Mouse (Mus musculus) intestine, embryonic 15.5 days (tissue): ENCODE measurements around the gene Scd2. TPM values are rescaled to one million over a fixed set of nuclear protein-coding genes. Genes with fewer than 3 reads are reported as not detected.

Experiments
- ATAC-seq: fragments of 200-750 bp; cut with Nextera tagmentation; 2 replicates; pipeline ENCODE4 v1.8.0; 2017; ENCODE audit warnings: moderate TSS enrichment, moderate library complexity
- H3K27ac ChIP-seq: fragments of 300-500 bp; sonication (generic); 2 replicates; pipeline ENCODE4 v1.5.1; 2015; ENCODE audit warnings: mild to moderate bottlenecking, inconsistent platforms
- H3K27me3 ChIP-seq: fragments of 300-500 bp; sonication (generic); replicated peaks from 2 replicates; pipeline ENCODE4 v1.6.1; 2015; ENCODE audit warnings: inconsistent platforms
- H3K36me3 ChIP-seq: fragments of 300-500 bp; sonication (generic); 2 replicates; pipeline ENCODE4 v1.6.1; 2015; ENCODE audit warnings: inconsistent platforms
- H3K4me1 ChIP-seq: fragments of 300-500 bp; sonication (generic); replicated peaks from 2 replicates; pipeline ENCODE4 v1.6.1; 2015; ENCODE audit warnings: inconsistent platforms
- H3K4me2 ChIP-seq: fragments of 300-500 bp; sonication (generic); replicated peaks from 2 replicates; pipeline ENCODE4 v1.6.1; 2015; ENCODE audit warnings: mild to moderate bottlenecking, inconsistent platforms
- H3K4me3 ChIP-seq: fragments of 300-500 bp; sonication (generic); replicated peaks from 2 replicates; pipeline ENCODE4 v1.5.1; 2015; ENCODE audit warnings: inconsistent platforms
- H3K9ac ChIP-seq: fragments of 300-500 bp; sonication (generic); 2 replicates; pipeline ENCODE4 v1.6.1; 2015; ENCODE audit warnings: inconsistent platforms
- H3K9me3 ChIP-seq: fragments of 300-500 bp; sonication (generic); 2 replicates; pipeline ENCODE4 v1.6.1; 2016; ENCODE audit warnings: inconsistent platforms
- WGBS: fragments of 180-500 bp; shearing (Covaris S2); methylation state at CpG from one replicate; pipeline ENCODE4 v1.1.7; 2015; 5-methylcytosine and 5-hydroxymethylcytosine counted together
- polyA plus RNA-seq: library from polyadenylated mRNA; unstranded; fragments of >200 nt; fragmentation: Nextera tagmentation; extraction: Ambion mirVana; gene quantifications from 2 replicates; pipeline ENCODE4 v1.2.1, GENCODE M21; 2015

Scd2 gene
- polyA plus RNA-seq, 1 experiment from 2014 or later: 417 TPM

DNA sequence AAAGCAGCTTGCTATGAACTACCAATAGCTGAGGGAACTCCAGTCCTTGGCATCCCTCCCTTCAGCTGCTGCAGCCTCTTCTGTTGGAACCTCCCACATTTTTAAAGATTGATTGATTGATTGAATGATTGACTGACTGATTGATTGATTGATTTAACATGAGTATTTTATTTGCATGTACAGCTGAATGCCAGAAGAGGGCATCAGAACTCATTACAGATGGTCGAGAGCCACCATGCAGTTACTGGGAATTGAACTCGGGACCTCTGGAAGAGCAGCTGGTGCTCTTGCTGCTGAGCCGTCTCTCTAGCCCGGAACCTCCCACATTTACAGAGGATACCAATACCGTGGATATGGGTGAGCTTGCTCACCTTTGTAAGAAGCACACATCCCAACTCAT is 33.0 kb upstream of the Scd2 start:
- Histone ChIP-seq H3K4me1 (no peaks in the 10 kb centered on the region), H3K4me2 (no peak overlapping the region), H3K9me3 (no peaks in the 10 kb centered on the region), H3K9ac (no peak overlapping the region), H3K27ac (no peak overlapping the region), H3K36me3 (no peaks in the 10 kb centered on the region), H3K4me3 (no peak overlapping the region), H3K27me3 (no peaks in the 10 kb centered on the region)
- ATAC-seq: no peak
- whole genome bisulfite sequencing: 77% methylated on average over 5 of the region's 5 CpGs

- no peaks in the 10 kb centered on the region for H3K36me3 ChIP-seq
- H3K9ac ChIP-seq: no peak overlapping the region
- no peak overlapping the region for H3K4me3 ChIP-seq
- no peaks in the 10 kb centered on the region for H3K9me3 ChIP-seq
- WGBS: 82% methylated on average over 7 of the region's 7 CpGs
- ATAC-seq: no peak
- no peak overlapping the region for H3K27ac ChIP-seq
- H3K4me2 ChIP-seq: no peak overlapping the region
- H3K4me1 ChIP-seq: 0 out of 2 replicates have a peak, but pooled peaks cover 2% of the 10 kb centered on the region
- no peaks in the 10 kb centered on the region for H3K27me3 ChIP-seq
Observed at GRCm38 (mm10) chr19:44261774-44262173, 31.7 kb upstream of the Scd2 start.

DNA sequence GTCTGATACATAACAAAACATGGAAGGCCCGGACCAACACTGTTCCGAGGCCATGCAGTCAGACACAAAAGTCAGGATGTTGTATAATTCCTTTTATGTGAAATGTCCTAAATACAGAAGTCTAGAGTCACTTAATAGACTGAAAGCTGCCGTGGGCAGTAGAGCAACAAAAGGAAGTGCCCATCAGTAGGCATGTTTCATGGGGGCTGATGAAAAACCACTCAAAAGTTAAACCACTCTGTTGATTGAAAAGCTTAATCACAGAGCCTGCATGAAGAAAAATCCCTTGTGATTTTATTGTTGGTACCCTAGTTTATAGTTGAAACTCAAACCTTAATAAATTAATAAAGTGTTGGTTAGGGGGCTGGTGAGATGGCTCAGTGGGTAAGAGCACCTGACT is 29.9 kb upstream of the Scd2 start:
- H3K4me3 ChIP-seq: no peak overlapping the region
- H3K27ac ChIP-seq: no peak overlapping the region
- 87% methylated on average over 3 of the region's 3 CpGs for WGBS
- no peaks in the 10 kb centered on the region for H3K9me3 ChIP-seq
- ATAC-seq: no peak
- no peak overlapping the region for H3K9ac ChIP-seq
- H3K27me3 ChIP-seq: no peaks in the 10 kb centered on the region
- no peaks in the 10 kb centered on the region for H3K36me3 ChIP-seq
- no peak overlapping the region for H3K4me2 ChIP-seq
- peaks cover 6% of the 10 kb centered on the region; the same call in 1 of the 2 replicates for H3K4me1 ChIP-seq

GRCm38 (mm10) chr19:44264226-44264625 is 29.2 kb upstream of the Scd2 start:
- H3K27ac ChIP-seq: no peak overlapping the region
- 69% methylated on average over 9 of the region's 9 CpGs for WGBS
- no peak overlapping the region for H3K4me3 ChIP-seq
- H3K36me3 ChIP-seq: no peaks in the 10 kb centered on the region
- no peaks in the 10 kb centered on the region for H3K27me3 ChIP-seq
- peaks cover 6% of the 10 kb centered on the region; the same call in 1 of the 2 replicates for H3K4me1 ChIP-seq
- H3K9ac ChIP-seq: no peak overlapping the region
- H3K4me2 ChIP-seq: no peak overlapping the region
- ATAC-seq: no peak
- no peaks in the 10 kb centered on the region for H3K9me3 ChIP-seq

DNA sequence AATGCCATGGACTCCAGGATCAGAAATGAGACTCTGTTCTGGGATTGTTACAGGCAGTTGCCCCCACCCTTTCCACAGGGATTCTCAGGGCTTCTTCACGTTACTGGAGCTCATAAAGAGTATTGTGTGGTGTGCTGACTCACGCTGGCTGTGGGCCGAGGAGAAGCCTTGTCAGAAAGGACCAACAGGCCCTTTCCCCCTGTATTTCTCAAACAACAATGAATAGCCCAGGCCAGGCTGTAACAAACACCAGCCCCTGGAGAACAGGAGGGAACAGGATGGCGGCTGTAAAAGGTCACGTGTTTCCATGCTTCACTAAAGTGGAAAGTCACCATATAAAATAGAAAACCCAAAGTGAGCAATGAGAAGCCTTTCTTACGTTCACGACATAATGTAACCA is 28.2 kb upstream of the Scd2 start:
- Histone ChIP-seq H3K4me3 (no peak overlapping the region), H3K36me3 (no peaks in the 10 kb centered on the region), H3K27ac (no peak overlapping the region), H3K4me1 (peaks cover 6% of the 10 kb centered on the region; the same call in 1 of the 2 replicates), H3K27me3 (no peaks in the 10 kb centered on the region), H3K9me3 (no peaks in the 10 kb centered on the region), H3K4me2 (no peak overlapping the region), H3K9ac (no peak overlapping the region)
- WGBS: 60% methylated on average over 7 of the region's 7 CpGs
- no peak for ATAC-seq

GRCm38 (mm10) chr19:44265911-44266337 is 27.6 kb upstream of the Scd2 start:
- Histone ChIP-seq H3K4me3 (no peak overlapping the region), H3K36me3 (no peaks in the 10 kb centered on the region), H3K4me2 (peak overlapping the region; percentile 84; the same call in 1 of the 2 replicates), H3K9ac (no peak overlapping the region), H3K9me3 (no peaks in the 10 kb centered on the region), H3K27ac (peak overlapping the region; percentile 97; the same call in 1 of the 2 replicates), H3K4me1 (peaks cover 6% of the 10 kb centered on the region; the same call in 1 of the 2 replicates), H3K27me3 (no peaks in the 10 kb centered on the region)
- ATAC-seq: no peak
- 64% methylated on average over 5 of the region's 5 CpGs for WGBS

DNA sequence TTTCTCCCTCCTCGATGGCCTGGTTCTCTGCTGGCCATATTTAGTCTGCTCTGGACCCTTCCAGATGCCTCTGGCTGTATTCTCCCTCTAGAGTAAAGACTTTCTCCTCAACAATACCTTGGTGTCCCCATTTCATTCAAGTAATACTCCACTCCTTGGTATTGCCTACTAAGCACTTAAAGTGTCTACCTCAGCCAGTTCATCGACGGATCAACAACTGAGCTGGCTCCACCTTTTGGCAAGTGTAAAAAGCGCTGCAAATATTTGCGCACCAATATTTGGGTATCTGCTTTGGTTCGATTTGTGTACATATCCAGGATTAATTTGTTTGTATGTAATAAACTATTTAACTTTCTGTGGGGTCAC is 27.0 kb upstream of the Scd2 start:
- Histone ChIP-seq H3K9ac (no peak overlapping the region), H3K9me3 (no peaks in the 10 kb centered on the region), H3K27me3 (no peaks in the 10 kb centered on the region), H3K27ac (peak overlapping the region; percentile 97), H3K36me3 (no peaks in the 10 kb centered on the region), H3K4me1 (peaks cover 6% of the 10 kb centered on the region; the same call in 1 of the 2 replicates), H3K4me3 (peak overlapping the region; percentile 51), H3K4me2 (peak overlapping the region; percentile 84)
- 12% methylated on average over 6 of the region's 6 CpGs for WGBS
- ATAC-seq: peak; percentile 34

- no peaks in the 10 kb centered on the region for H3K36me3 ChIP-seq
- H3K9me3 ChIP-seq: no peaks in the 10 kb centered on the region
- no peaks in the 10 kb centered on the region for H3K27me3 ChIP-seq
- H3K4me1 ChIP-seq: peaks cover 6% of the 10 kb centered on the region; the same call in 1 of the 2 replicates
- peak; percentile 99 for ATAC-seq
- peak overlapping the region; percentile 68 for H3K9ac ChIP-seq
- WGBS: under 1% methylated on average over 43 of the region's 43 CpGs
- H3K4me3 ChIP-seq: peak overlapping the region; percentile 51
- H3K4me2 ChIP-seq: peak overlapping the region; percentile 84
- H3K27ac ChIP-seq: peak overlapping the region; percentile 97
Observed at GRCm38 (mm10) chr19:44266824-44267498, 26.5 kb upstream of the Scd2 start.

DNA sequence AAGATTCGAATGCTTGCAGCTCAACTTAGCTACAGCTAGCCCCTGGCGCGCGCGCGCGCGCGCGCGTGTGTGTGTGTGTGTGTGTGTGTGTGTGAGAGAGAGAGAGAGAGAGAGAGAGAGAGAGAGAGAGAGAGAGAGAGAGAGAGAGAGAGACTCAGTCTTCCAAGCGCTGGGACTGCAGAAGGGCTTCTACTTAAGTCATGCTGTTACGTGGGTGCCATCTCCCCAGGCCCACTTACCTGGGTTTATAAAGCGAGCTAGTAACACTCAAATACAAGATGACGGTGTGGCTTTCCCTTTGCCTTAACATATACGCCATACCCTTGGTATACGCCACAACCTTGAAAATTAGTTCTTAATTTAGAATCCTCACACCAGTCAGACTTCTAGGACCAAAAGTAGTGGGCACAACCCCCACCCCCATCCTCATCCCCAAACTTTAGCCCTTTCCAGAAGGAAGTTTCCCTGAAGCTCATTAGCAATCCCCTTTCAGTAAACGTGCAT is 25.9 kb upstream of the Scd2 start:
- Histone ChIP-seq H3K9ac (peak overlapping the region; percentile 68), H3K4me3 (peak overlapping the region; percentile 51), H3K9me3 (no peaks in the 10 kb centered on the region), H3K4me1 (peaks cover 6% of the 10 kb centered on the region; the same call in 1 of the 2 replicates), H3K27me3 (no peaks in the 10 kb centered on the region), H3K27ac (peak overlapping the region; percentile 97), H3K4me2 (peak overlapping the region; percentile 84), H3K36me3 (no peaks in the 10 kb centered on the region)
- no peak for ATAC-seq
- 7% methylated on average over 18 of the region's 18 CpGs for WGBS

- no peak overlapping the region for H3K27ac ChIP-seq
- WGBS: 81% methylated on average over 4 of the region's 4 CpGs
- ATAC-seq: no peak
Observed at GRCm38 (mm10) chr19:44273711-44274110, 19.8 kb upstream of the Scd2 start.

DNA sequence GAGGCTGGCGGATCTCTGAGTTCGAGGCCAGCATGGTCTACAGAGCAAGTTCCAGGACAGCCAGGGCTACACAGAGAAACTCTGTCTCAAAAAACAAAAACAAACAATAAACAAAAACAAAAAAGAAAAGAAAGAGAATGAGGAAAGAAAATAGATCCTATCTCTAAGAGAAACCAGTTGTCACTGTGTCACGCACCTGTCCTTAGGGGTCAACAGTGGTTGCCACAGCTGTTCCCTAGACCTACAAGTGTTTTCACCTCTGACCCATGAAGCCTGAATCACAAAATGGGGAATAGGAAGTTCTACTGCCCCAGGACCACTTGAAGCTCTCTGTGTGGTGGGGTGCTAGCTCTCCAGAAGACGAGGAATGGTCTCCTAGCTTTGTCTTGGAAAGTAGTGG is 19.0 kb upstream of the Scd2 start:
- H3K27me3 ChIP-seq: no peaks in the 10 kb centered on the region
- ATAC-seq: no peak
- no peak overlapping the region for H3K4me3 ChIP-seq
- no peak overlapping the region for H3K9ac ChIP-seq
- no peaks in the 10 kb centered on the region for H3K9me3 ChIP-seq
- H3K27ac ChIP-seq: no peak overlapping the region
- no peaks in the 10 kb centered on the region for H3K36me3 ChIP-seq
- H3K4me2 ChIP-seq: no peak overlapping the region
- 94% methylated on average over 4 of the region's 4 CpGs for WGBS
- no peaks in the 10 kb centered on the region for H3K4me1 ChIP-seq

More at GRCm38 (mm10) chr19:44273711-44274110, 19.8 kb upstream of the Scd2 start:
- Histone ChIP-seq H3K9ac (no peak overlapping the region), H3K4me1 (no peaks in the 10 kb centered on the region), H3K4me3 (no peak overlapping the region), H3K27me3 (no peaks in the 10 kb centered on the region), H3K36me3 (no peaks in the 10 kb centered on the region), H3K9me3 (no peaks in the 10 kb centered on the region), H3K4me2 (no peak overlapping the region)

DNA sequence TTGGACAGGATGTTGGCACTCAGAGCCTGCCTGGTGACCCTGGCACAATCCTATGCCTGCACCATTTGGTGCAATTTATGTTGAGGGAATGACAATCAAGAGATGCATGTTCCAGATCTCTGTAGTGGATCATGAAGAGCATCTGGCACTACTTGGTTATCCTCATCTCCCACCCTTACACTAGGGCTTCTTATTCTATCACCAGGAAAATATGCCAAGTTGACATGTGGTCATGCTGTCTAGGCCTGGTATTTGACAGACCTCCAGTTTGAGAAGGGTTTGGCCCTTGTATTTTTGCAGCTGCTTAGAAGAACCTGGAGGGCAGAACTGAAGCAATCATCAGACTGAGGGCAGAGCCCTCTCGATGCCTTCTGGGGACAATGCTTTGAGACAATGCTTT is 18.1 kb upstream of the Scd2 start:
- no peak for ATAC-seq
- no peaks in the 10 kb centered on the region for H3K36me3 ChIP-seq
- no peak overlapping the region for H3K9ac ChIP-seq
- 92% methylated on average over 1 of the region's 1 CpGs for WGBS
- peaks cover 4% of the 10 kb centered on the region; the same call in 1 of the 2 replicates for H3K4me1 ChIP-seq
- no peaks in the 10 kb centered on the region for H3K9me3 ChIP-seq
- H3K27me3 ChIP-seq: no peaks in the 10 kb centered on the region
- H3K4me2 ChIP-seq: no peak overlapping the region
- H3K4me3 ChIP-seq: no peak overlapping the region
- no peak overlapping the region for H3K27ac ChIP-seq

- H3K36me3 ChIP-seq: no peaks in the 10 kb centered on the region
- H3K27ac ChIP-seq: no peak overlapping the region
- H3K9me3 ChIP-seq: no peaks in the 10 kb centered on the region
- no peak overlapping the region for H3K4me2 ChIP-seq
- WGBS: 78% methylated on average over 5 of the region's 5 CpGs
- no peaks in the 10 kb centered on the region for H3K27me3 ChIP-seq
- no peak overlapping the region for H3K4me3 ChIP-seq
- H3K9ac ChIP-seq: no peak overlapping the region
- no peak for ATAC-seq
- peaks cover 13% of the 10 kb centered on the region for H3K4me1 ChIP-seq
Observed at GRCm38 (mm10) chr19:44276861-44277260, 16.6 kb upstream of the Scd2 start.
